Mouse (Mus musculus) midbrain, embryonic 13.5 days (tissue): ENCODE measurements around the gene Lrfn4. TPM values are rescaled to one million over a fixed set of nuclear protein-coding genes. Genes with fewer than 3 reads are reported as not detected.

Experiments
- ATAC-seq: fragments of 200-750 bp; cut with Nextera tagmentation; 2 replicates; pipeline ENCODE4 v1.8.0; 2017; ENCODE audit warnings: mild to moderate bottlenecking, moderate TSS enrichment, moderate library complexity
- H3K27ac ChIP-seq: fragments of 300-500 bp; sonication (generic); 2 replicates; pipeline ENCODE4 v1.5.1; 2015; ENCODE audit warnings: inconsistent platforms, mild to moderate bottlenecking, moderate library complexity
- H3K27me3 ChIP-seq: fragments of 300-500 bp; sonication (generic); 2 replicates; pipeline ENCODE4 v1.6.1; 2015; ENCODE audit warnings: mild to moderate bottlenecking, inconsistent platforms
- H3K36me3 ChIP-seq: fragments of 300-500 bp; sonication (generic); 2 replicates; pipeline ENCODE4 v1.6.1; 2015; ENCODE audit warnings: mild to moderate bottlenecking, inconsistent platforms
- H3K4me1 ChIP-seq: fragments of 300-500 bp; sonication (generic); replicated peaks from 2 replicates; pipeline ENCODE4 v1.6.1; 2015; ENCODE audit warnings: inconsistent platforms
- H3K4me2 ChIP-seq: fragments of 300-500 bp; sonication (generic); replicated peaks from 2 replicates; pipeline ENCODE4 v1.6.1; 2015; ENCODE audit warnings: moderate library complexity, mild to moderate bottlenecking, inconsistent platforms
- H3K4me3 ChIP-seq: fragments of 300-500 bp; sonication (generic); replicated peaks from 2 replicates; pipeline ENCODE4 v1.5.1; 2015; ENCODE audit warnings: mild to moderate bottlenecking, inconsistent platforms
- H3K9ac ChIP-seq: fragments of 300-500 bp; sonication (generic); replicated peaks from 2 replicates; pipeline ENCODE4 v1.6.1; 2015; ENCODE audit warnings: mild to moderate bottlenecking, inconsistent platforms
- H3K9me3 ChIP-seq: fragments of 300-500 bp; sonication (generic); 2 replicates; pipeline ENCODE4 v1.6.1; 2016; ENCODE audit warnings: mild to moderate bottlenecking, inconsistent platforms
- WGBS: fragments of 180-500 bp; shearing (Covaris S2); methylation state at CpG from one replicate; pipeline ENCODE4 v1.1.7; 2015; 5-methylcytosine and 5-hydroxymethylcytosine counted together
- polyA plus RNA-seq: library from polyadenylated mRNA; unstranded; fragments of >200 nt; fragmentation: Nextera tagmentation; extraction: Ambion mirVana; gene quantifications from 2 replicates; pipeline ENCODE4 v1.2.1, GENCODE M21; 2015

Gene Lrfn4
- 8.8 and 10.1 TPM in 2 replicates for polyA plus RNA-seq

DNA sequence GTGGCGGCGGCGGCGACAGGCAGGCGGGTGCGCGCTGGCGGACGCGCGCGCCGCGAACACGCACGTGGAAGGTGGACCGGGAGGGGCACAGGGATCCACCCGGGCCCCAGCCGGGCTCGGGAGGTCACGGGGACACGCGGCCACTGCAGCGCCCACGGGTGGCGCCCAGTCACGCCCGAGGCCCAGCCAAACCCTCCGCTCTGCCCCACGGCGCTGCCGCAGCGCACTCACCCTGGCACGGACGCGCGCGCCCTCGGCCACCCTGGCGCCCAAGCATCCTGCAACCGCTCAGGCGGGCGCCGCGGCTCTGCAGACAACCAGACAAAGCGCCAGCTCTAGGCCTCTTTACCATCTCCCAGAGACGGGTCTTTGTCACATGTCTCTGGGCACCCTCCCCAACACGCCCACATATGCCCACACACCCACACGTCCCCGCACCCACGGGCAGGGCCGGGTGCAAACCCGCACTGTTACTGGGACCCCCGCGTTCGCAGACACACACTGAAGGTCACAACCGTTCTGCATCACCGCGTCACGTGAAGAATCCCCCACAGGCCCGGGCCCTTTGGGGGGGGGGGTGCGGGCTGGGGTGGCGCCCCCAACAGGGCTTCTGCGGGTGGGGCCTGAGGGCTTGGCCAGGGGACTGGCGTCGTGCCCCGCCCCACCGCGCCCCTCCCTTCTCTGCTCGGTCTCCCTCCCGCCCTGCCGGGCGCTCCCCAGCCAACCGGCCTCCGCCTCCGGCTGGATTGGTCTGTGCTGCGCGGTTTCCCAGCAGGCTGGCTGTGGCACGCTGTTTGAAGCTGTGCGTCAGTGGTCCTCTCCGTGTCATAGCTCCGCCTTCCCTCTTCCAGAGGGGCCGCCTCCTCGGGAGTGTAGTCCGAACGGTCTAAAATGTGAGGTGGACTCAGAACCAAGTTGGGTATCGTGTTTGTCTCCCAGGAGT lies at the start of gene Lrfn4:
TSS of gene Lrfn4 (minus strand) at position 517 of the 943 bp plus-strand sequence.
- peak; percentile 95 for ATAC-seq
- 0 out of 2 replicates have a peak, but pooled peaks cover 4% of the 10 kb centered on the region for H3K27me3 ChIP-seq
- peak within 1 kb of the TSS; percentile 77 for H3K4me2 ChIP-seq
- no peaks in the 10 kb centered on the region for H3K9me3 ChIP-seq
- peaks cover 41% of the 10 kb centered on the region for H3K4me1 ChIP-seq
- under 1% methylated on average over 48 of the region's 87 CpGs for WGBS
- peak within 1 kb of the TSS; percentile 95 for H3K27ac ChIP-seq
- peaks cover 39% of the 10 kb centered on the region for H3K36me3 ChIP-seq
- H3K9ac ChIP-seq = peak within 1 kb of the TSS; percentile 100
- H3K4me3 ChIP-seq = peak within 1 kb of the TSS; percentile 94

DNA sequence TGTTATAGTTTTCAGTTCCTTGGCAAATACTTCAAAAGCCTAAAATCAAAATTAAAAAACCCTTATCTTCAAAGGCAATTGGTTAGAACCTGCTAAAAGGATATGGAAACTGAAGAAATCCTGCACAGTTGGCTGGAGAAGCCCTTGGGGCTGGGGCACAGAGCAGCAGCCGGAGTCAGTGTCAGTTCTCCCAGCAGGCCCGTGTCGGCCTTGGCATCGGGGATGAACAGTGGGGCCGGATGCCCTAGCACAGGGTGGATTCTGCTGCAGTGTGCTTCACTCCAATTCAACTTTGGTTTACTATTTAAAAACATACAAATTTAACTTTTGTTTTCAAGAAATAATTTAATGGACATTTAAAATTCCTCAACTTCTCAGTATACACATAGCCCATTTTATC lies 42.7 kb upstream of the Lrfn4 start:
- no peak overlapping the region for H3K4me3 ChIP-seq
- no peaks in the 10 kb centered on the region for H3K9me3 ChIP-seq
- H3K9ac ChIP-seq = no peak overlapping the region
- H3K27me3 ChIP-seq = 0 out of 2 replicates have a peak, but pooled peaks cover 2% of the 10 kb centered on the region
- H3K4me1 ChIP-seq = no peaks in the 10 kb centered on the region
- no peak overlapping the region for H3K27ac ChIP-seq
- ATAC-seq = no peak
- 86% methylated on average over 5 of the region's 5 CpGs for WGBS
- H3K36me3 ChIP-seq = no peaks in the 10 kb centered on the region
- no peak overlapping the region for H3K4me2 ChIP-seq

GRCm38 (mm10) chr19:4646917-4647492 lies 31.5 kb upstream of the Lrfn4 start:
- WGBS = 71% methylated on average over 11 of the region's 11 CpGs

GRCm38 (mm10) chr19:4644271-4644670 lies 28.8 kb upstream of the Lrfn4 start:
- H3K4me2 ChIP-seq = no peak overlapping the region
- no peak for ATAC-seq
- H3K4me3 ChIP-seq = no peak overlapping the region
- no peak overlapping the region for H3K27ac ChIP-seq
- no peaks in the 10 kb centered on the region for H3K9me3 ChIP-seq
- H3K9ac ChIP-seq = no peak overlapping the region
- no peaks in the 10 kb centered on the region for H3K36me3 ChIP-seq
- WGBS = 38% methylated on average over 10 of the region's 10 CpGs
- H3K4me1 ChIP-seq = no peaks in the 10 kb centered on the region
- 0 out of 2 replicates have a peak, but pooled peaks cover 3% of the 10 kb centered on the region for H3K27me3 ChIP-seq

More at GRCm38 (mm10) chr19:4646917-4647492, 31.5 kb upstream of the Lrfn4 start:
- no peaks in the 10 kb centered on the region for H3K4me1 ChIP-seq
- H3K27ac ChIP-seq = no peak overlapping the region
- no peak for ATAC-seq
- no peak overlapping the region for H3K9ac ChIP-seq
- no peaks in the 10 kb centered on the region for H3K36me3 ChIP-seq
- H3K27me3 ChIP-seq = 0 out of 2 replicates have a peak, but pooled peaks cover 3% of the 10 kb centered on the region
- no peak overlapping the region for H3K4me3 ChIP-seq
- H3K4me2 ChIP-seq = no peak overlapping the region
- no peaks in the 10 kb centered on the region for H3K9me3 ChIP-seq

DNA sequence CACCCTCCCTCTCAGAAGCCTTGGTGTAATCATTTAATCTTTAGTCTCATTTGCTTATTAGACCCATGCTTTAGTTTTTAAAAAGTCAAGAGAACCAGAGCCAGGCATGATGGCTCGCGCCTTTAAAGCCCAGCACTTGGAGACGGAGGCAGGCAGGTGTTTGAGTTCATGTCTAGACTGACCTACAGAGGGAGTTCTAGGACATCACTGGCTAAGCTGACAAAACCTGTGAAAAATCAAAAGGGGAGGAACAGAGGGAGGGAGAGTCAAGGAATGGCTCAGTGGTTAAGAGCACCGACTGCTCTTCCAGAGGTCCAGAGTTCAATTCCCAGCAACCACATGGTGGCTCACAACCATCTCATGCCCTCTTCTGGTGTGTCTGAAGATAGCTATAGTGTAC lies 20.5 kb upstream of the Lrfn4 start:
- H3K4me1 ChIP-seq = no peaks in the 10 kb centered on the region
- H3K9me3 ChIP-seq = no peaks in the 10 kb centered on the region
- no peak overlapping the region for H3K4me3 ChIP-seq
- no peak for ATAC-seq
- H3K27ac ChIP-seq = no peak overlapping the region
- 62% methylated on average over 4 of the region's 4 CpGs for WGBS
- H3K27me3 ChIP-seq = peaks cover 2% of the 10 kb centered on the region; the same call in 1 of the 2 replicates
- no peaks in the 10 kb centered on the region for H3K36me3 ChIP-seq
- H3K9ac ChIP-seq = no peak overlapping the region
- no peak overlapping the region for H3K4me2 ChIP-seq

DNA sequence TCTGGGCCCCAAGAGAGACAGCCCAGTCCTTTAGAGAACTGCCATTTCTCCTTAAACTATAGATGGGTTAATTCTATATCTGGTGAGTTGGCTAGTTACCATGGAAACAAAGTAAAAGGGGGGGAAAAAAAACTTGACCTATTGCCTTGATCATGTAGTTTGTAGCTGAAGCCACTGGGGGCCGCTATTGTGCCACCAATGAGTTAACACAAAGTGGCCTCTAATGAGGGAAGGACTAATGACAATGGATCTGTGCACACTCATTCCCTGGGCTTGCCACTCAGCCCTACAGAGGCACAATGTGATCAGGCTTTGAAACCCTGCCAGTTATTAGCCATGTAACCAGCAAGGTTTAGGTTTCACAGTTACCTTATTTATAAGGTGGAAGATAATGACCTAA lies 13.4 kb upstream of the Lrfn4 start:
- Histone ChIP-seq H3K9ac (no peak overlapping the region), H3K4me1 (peaks cover 45% of the 10 kb centered on the region), H3K36me3 (peaks cover 2% of the 10 kb centered on the region; the same call in 1 of the 2 replicates), H3K4me2 (no peak overlapping the region), H3K4me3 (no peak overlapping the region), H3K27me3 (no peaks in the 10 kb centered on the region), H3K9me3 (no peaks in the 10 kb centered on the region), H3K27ac (peak overlapping the region; percentile 69)
- peak; percentile 57 for ATAC-seq
- 0% methylated on average over 1 of the region's 1 CpGs for WGBS

DNA sequence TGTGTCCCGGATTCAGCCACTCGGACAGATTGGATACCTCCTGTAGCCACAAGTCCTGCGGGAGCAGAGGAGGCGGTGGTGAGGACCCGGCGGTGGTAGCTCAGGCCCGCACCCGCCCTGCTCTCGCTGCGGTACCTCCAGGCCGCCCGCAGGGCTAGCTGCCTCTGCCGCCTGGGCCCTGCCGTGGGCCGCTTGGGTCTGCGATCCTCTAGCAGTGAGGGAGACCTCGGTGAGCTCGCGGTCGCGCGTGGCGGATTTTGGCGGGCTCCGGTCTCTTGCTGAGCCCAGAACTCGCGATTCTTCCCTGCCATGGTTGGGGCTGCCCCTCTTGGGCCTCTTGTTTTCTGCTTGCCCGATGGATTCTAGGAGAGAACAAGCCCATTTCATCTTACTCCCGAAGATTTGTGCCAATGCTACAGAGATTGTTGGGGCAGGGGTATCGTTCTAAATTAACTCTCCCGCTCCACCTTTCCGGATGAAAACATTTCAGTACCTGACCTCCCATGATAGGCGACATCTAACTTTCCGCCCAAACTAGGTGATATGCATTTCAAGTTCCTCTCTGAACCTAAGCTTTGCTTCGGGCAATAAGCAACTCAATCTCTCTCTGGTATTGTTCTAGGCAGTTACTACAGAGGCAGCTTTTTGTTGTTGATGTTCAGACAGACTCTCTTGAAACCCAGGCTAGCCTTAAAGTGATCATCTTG lies 10.5 kb upstream of the Lrfn4 start:
- H3K27ac ChIP-seq = peak overlapping the region; percentile 90
- H3K36me3 ChIP-seq = peaks cover 30% of the 10 kb centered on the region
- no peaks in the 10 kb centered on the region for H3K9me3 ChIP-seq
- H3K9ac ChIP-seq = peak overlapping the region; percentile 93
- H3K27me3 ChIP-seq = no peaks in the 10 kb centered on the region
- H3K4me3 ChIP-seq = peak overlapping the region; percentile 92
- 2% methylated on average over 34 of the region's 35 CpGs for WGBS
- peak overlapping the region; percentile 97 for H3K4me2 ChIP-seq
- peak; percentile 75 for ATAC-seq
- peaks cover 45% of the 10 kb centered on the region for H3K4me1 ChIP-seq

- WGBS = under 1% methylated on average over 64 of the region's 64 CpGs
- H3K9me3 ChIP-seq = no peaks in the 10 kb centered on the region
- H3K36me3 ChIP-seq = peaks cover 37% of the 10 kb centered on the region
- peak within 1 kb of the TSS; percentile 93 for H3K9ac ChIP-seq
- H3K4me2 ChIP-seq = peak within 1 kb of the TSS; percentile 97
- no peaks in the 10 kb centered on the region for H3K27me3 ChIP-seq
- H3K4me1 ChIP-seq = peaks cover 45% of the 10 kb centered on the region
- peak within 1 kb of the TSS; percentile 90 for H3K27ac ChIP-seq
- ATAC-seq = peak; percentile 86
- peak within 1 kb of the TSS; percentile 92 for H3K4me3 ChIP-seq
These were observed 9.8 kb upstream of the Lrfn4 start, which contains the start of gene Rce1 for GRCm38 (mm10) chr19:4625179-4625828. TSS of gene Rce1 (minus strand) at chr19:4625641.

- Histone ChIP-seq H3K27ac (peak overlapping the region; percentile 90), H3K4me3 (peak overlapping the region; percentile 92), H3K9me3 (no peaks in the 10 kb centered on the region), H3K4me1 (peaks cover 45% of the 10 kb centered on the region), H3K9ac (peak overlapping the region; percentile 93), H3K27me3 (no peaks in the 10 kb centered on the region), H3K4me2 (peak overlapping the region; percentile 97), H3K36me3 (peaks cover 39% of the 10 kb centered on the region)
- ATAC-seq = no peak; the same call in none of the 2 replicates
- 37% methylated on average over 4 of the region's 4 CpGs for WGBS
These were observed 9.1 kb upstream of the Lrfn4 start for GRCm38 (mm10) chr19:4624406-4625178.

DNA sequence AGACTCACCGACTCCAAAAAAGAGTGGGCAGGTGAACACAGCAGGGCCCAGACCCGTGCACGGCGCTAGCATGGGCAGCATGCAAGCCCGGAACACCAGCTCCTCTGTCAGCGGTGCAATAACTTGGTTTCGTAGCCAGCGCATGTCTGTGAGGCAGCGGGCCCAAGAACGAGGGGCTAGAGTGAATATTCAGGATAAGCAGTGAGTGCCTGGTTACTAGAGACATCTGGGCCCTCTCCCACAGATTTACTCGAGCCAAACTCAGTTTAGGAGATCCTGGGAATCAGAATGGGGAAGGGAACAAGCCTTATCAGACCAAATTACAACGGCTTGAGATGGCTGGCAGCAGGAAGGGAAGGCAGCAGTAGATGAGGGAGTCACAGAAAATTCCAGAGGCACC lies 8.5 kb upstream of the Lrfn4 start:
- no peak for ATAC-seq
- peak overlapping the region; percentile 97; the same call in 1 of the 2 replicates for H3K4me2 ChIP-seq
- peaks cover 40% of the 10 kb centered on the region for H3K4me1 ChIP-seq
- H3K4me3 ChIP-seq = peak overlapping the region; percentile 92; the same call in 1 of the 2 replicates
- no peaks in the 10 kb centered on the region for H3K27me3 ChIP-seq
- H3K9ac ChIP-seq = no peak overlapping the region
- no peaks in the 10 kb centered on the region for H3K9me3 ChIP-seq
- WGBS = 93% methylated on average over 12 of the region's 12 CpGs
- no peak overlapping the region for H3K27ac ChIP-seq
- peaks cover 39% of the 10 kb centered on the region for H3K36me3 ChIP-seq
